Mouse (Mus musculus): ENCODE data around the gene Taf15. TPM values are rescaled to one million over a fixed set of nuclear protein-coding genes. Genes with fewer than 3 reads are reported as not detected.

Taf15 gene
- polyA plus RNA-seq, 1 experiment from 2014 or later, result 4.0 TPM

DNA sequence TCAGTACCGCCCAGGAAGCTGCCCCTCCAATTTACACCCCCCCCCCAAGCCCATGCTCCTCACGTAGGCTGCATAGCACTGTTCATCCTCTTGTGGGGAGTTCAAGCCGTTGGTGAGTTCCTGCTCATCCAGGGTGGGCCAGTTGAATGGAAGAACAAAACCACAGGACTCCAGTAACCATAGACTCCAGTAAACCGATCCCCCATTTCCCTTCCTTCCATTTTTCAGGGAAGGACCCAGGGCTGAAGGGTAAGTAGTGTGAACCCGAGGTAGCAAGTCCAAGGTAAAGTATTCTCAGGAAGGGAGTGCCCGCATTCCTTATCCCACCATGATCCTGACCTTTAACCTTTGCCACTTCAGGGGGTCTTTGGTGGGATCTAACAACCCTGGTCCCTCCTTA, 45.5 kb downstream of the Taf15 start:
- Histone ChIP-seq H3K4me1 (replicated peaks; ENCODE audit: control insufficient read depth, insufficient read depth) (no peaks in the 10 kb centered on the region), H3K4me3 (ENCODE audit: low read depth, low read length) (no peak overlapping the region), H3K4me2 (replicated peaks; ENCODE audit: low read depth) (no peak overlapping the region), H3K9me3 (ENCODE audit: control insufficient read depth, low read length) (no peaks in the 10 kb centered on the region), H3K27ac (replicated peaks) (no peak overlapping the region), H3K36me3 (ENCODE audit: control insufficient read depth, insufficient read depth, low read length) (no peaks in the 10 kb centered on the region), H3K9ac (ENCODE audit: low read length) (no peak overlapping the region), H3K27me3 (ENCODE audit: control insufficient read depth, insufficient read depth, low read length) (no peaks in the 10 kb centered on the region)
- no peak for DNase-seq (ENCODE audit: low spot score)
- WGBS, result 68% methylated on average over 6 of the region's 6 CpGs
- ATAC-seq (ENCODE audit: low FRiP score, low TSS enrichment), result no peak
- no peak for TF ChIP-seq EP300 (optimal IDR thresholded peaks at IDR 0.05)

DNA sequence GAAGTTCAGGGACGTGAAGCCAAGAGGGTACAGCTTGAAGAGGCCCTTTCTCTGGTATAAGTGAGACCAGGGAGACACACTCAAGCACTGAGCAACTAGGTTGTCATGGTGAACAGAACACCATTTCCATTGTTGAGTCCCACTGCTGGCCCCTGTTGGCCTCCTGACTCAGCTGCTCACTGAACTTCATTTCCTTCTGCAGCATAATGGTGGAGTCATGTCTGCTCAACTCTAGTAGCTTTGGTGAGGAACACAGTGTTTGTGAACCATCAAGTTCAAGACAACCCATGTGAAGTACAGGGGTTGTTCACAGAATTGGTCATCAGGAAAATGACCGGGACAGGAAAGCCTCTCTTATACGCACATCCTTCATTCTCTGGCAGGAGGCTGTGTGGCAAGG, 49.2 kb downstream of the Taf15 start, which contains the start of gene Heatr9:
TSS of gene Heatr9 (minus strand) at position 101 of the 400 bp plus-strand sequence.
- Histone ChIP-seq H3K27ac (replicated peaks) (no peak within 1 kb of the TSS), H3K36me3 (ENCODE audit: control insufficient read depth, insufficient read depth, low read length) (no peaks in the 10 kb centered on the region), H3K4me3 (ENCODE audit: low read depth, low read length) (no peak within 1 kb of the TSS), H3K27me3 (ENCODE audit: control insufficient read depth, insufficient read depth, low read length) (no peaks in the 10 kb centered on the region), H3K4me1 (replicated peaks; ENCODE audit: control insufficient read depth, insufficient read depth) (no peaks in the 10 kb centered on the region), H3K9me3 (ENCODE audit: control insufficient read depth, low read length) (no peaks in the 10 kb centered on the region), H3K9ac (ENCODE audit: low read length) (no peak within 1 kb of the TSS), H3K4me2 (replicated peaks; ENCODE audit: low read depth) (no peak within 1 kb of the TSS)
- DNase-seq (ENCODE audit: low spot score) (no peak), ATAC-seq (ENCODE audit: low FRiP score, low TSS enrichment) (no peak)
- 87% methylated on average over 3 of the region's 3 CpGs for WGBS
- TF ChIP-seq CTCF (IDR thresholded peaks at IDR 0.05; ENCODE audit: low read depth) (no peak), EP300 (optimal IDR thresholded peaks at IDR 0.05) (no peak)

DNA sequence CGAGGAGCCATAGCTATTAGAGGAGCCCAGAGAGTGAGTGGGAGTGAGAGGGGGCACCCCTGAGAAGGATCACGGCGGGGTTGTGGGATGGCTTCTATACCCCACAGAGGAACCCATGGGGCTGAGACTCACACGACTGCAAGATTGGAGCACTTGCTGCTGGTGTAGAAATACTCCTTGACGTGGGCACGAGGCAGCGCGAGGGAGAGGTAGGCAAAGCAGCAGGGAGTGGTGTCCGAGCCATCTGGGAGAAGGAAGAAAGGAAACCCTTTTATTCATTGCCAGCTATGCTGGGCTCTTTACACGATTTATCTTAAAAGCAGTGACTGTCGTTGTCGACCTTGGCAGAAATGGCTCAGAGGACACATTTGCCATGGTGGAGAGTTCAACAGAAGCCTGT, 56.1 kb downstream of the Taf15 start:
- no peaks in the 10 kb centered on the region for H3K4me1 ChIP-seq (replicated peaks; ENCODE audit: control insufficient read depth, insufficient read depth)
- H3K4me2 ChIP-seq (replicated peaks; ENCODE audit: low read depth), result no peak overlapping the region
- H3K36me3 ChIP-seq (ENCODE audit: control insufficient read depth, insufficient read depth, low read length), result no peaks in the 10 kb centered on the region
- no peak overlapping the region for H3K9ac ChIP-seq (ENCODE audit: low read length)
- H3K4me3 ChIP-seq (ENCODE audit: low read depth, low read length), result no peak overlapping the region
- 71% methylated on average over 12 of the region's 12 CpGs for WGBS
- H3K27me3 ChIP-seq (ENCODE audit: control insufficient read depth, insufficient read depth, low read length), result no peaks in the 10 kb centered on the region
- ATAC-seq (ENCODE audit: low FRiP score, low TSS enrichment), result no peak
- H3K9me3 ChIP-seq (ENCODE audit: control insufficient read depth, low read length), result no peaks in the 10 kb centered on the region
- no peak overlapping the region for H3K27ac ChIP-seq (replicated peaks)
- TF ChIP-seq CTCF (IDR thresholded peaks at IDR 0.05; ENCODE audit: low read depth), result no peak
- TF ChIP-seq EP300 (optimal IDR thresholded peaks at IDR 0.05), result no peak
- DNase-seq (ENCODE audit: low spot score), result no peak

DNA sequence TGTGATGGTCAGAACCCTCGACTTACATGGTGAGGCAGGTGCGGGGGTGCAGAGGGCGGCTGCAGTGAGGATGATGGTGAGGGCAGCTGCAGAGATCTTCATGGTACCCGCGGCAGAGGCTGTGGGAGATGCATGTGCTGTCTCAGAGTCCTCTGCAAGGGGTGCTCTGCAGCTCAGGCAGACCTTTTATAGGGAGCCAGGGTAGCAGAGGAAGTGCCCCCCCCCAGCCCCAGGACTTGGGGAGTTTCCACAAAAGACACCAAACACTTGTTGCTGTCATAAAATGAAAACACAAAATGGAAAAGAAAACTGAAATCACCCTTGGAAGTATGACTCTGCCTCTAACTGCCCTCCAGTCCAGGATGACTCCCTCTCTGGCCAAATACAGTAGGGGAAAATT, 57.5 kb downstream of the Taf15 start, which contains the start of gene Ccl5:
TSS of gene Ccl5 (minus strand) at position 159 of the 400 bp plus-strand sequence.
- no peak within 1 kb of the TSS for H3K9ac ChIP-seq (ENCODE audit: low read length)
- ATAC-seq (ENCODE audit: low FRiP score, low TSS enrichment) (no peak), DNase-seq (ENCODE audit: low spot score) (no peak)
- H3K27ac ChIP-seq (replicated peaks), result no peak within 1 kb of the TSS
- H3K27me3 ChIP-seq (ENCODE audit: control insufficient read depth, insufficient read depth, low read length), result no peaks in the 10 kb centered on the region
- no peaks in the 10 kb centered on the region for H3K9me3 ChIP-seq (ENCODE audit: control insufficient read depth, low read length)
- 88% methylated on average over 5 of the region's 5 CpGs for WGBS
- H3K36me3 ChIP-seq (ENCODE audit: control insufficient read depth, insufficient read depth, low read length), result no peaks in the 10 kb centered on the region
- no peak within 1 kb of the TSS for H3K4me3 ChIP-seq (ENCODE audit: low read depth, low read length)
- no peak within 1 kb of the TSS for H3K4me2 ChIP-seq (replicated peaks; ENCODE audit: low read depth)
- no peak for TF ChIP-seq CTCF (IDR thresholded peaks at IDR 0.05; ENCODE audit: low read depth)
- TF ChIP-seq EP300 (optimal IDR thresholded peaks at IDR 0.05), result no peak
- 0 out of 2 replicates have a peak, but pooled peaks cover 2% of the 10 kb centered on the region for H3K4me1 ChIP-seq (replicated peaks; ENCODE audit: control insufficient read depth, insufficient read depth)

DNA sequence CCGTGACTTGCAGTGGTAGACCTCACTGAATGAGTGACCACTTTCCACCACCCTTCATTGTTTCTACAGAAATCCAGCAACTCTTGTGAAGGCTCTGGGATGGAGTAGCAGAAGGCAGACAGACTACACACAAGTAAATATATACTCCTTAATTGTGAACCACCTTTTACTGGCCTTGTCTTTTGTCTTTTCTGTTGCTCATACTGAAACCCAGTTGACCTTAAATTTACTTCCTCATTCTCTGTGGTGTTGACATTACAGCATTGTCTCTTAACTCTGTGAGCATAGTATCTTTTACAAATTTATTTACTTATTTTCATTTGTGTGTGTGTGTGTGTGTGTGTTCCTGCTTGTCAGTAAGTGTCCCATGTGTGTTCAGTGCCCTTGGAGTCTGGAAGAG, 60.3 kb downstream of the Taf15 start:
- DNase-seq (ENCODE audit: low spot score), result no peak
- H3K27ac ChIP-seq (replicated peaks), result no peak overlapping the region
- no peak overlapping the region for H3K4me2 ChIP-seq (replicated peaks; ENCODE audit: low read depth)
- ATAC-seq (ENCODE audit: low FRiP score, low TSS enrichment), result no peak
- no peaks in the 10 kb centered on the region for H3K9me3 ChIP-seq (ENCODE audit: control insufficient read depth, low read length)
- no peak overlapping the region for H3K4me3 ChIP-seq (ENCODE audit: low read depth, low read length)
- 90% methylated on average over 1 of the region's 1 CpGs for WGBS
- H3K27me3 ChIP-seq (ENCODE audit: control insufficient read depth, insufficient read depth, low read length), result no peaks in the 10 kb centered on the region
- H3K9ac ChIP-seq (ENCODE audit: low read length), result no peak overlapping the region
- H3K4me1 ChIP-seq (replicated peaks; ENCODE audit: control insufficient read depth, insufficient read depth), result 0 out of 2 replicates have a peak, but pooled peaks cover 2% of the 10 kb centered on the region
- no peak for TF ChIP-seq EP300 (optimal IDR thresholded peaks at IDR 0.05)
- no peak for TF ChIP-seq CTCF (IDR thresholded peaks at IDR 0.05; ENCODE audit: low read depth)
- no peaks in the 10 kb centered on the region for H3K36me3 ChIP-seq (ENCODE audit: control insufficient read depth, insufficient read depth, low read length)

DNA sequence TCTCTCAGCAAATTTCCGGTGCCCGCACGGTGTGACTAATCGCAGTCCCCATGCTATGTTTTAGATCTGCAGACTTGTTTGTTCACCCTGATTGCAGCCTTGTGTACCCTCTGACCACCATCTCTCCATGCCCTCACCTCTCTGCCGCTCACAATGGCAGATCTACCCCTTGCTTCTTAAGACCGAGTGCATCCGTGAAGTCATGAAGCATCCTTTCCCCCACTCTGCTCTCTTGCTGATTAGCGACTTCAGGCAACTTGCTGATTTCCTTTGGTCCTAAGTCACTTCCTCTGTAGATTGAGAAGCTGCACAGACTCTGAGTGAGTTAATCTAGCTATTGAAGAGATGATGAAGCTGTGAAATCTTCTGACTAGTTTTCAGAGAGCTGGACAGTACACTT, 61.3 kb downstream of the Taf15 start:
- Histone ChIP-seq H3K4me1 (replicated peaks; ENCODE audit: control insufficient read depth, insufficient read depth) (0 out of 2 replicates have a peak, but pooled peaks cover 2% of the 10 kb centered on the region), H3K4me3 (ENCODE audit: low read depth, low read length) (no peak overlapping the region), H3K27ac (replicated peaks) (no peak overlapping the region), H3K36me3 (ENCODE audit: control insufficient read depth, insufficient read depth, low read length) (no peaks in the 10 kb centered on the region), H3K27me3 (ENCODE audit: control insufficient read depth, insufficient read depth, low read length) (no peaks in the 10 kb centered on the region), H3K4me2 (replicated peaks; ENCODE audit: low read depth) (peak overlapping the region; percentile 45), H3K9me3 (ENCODE audit: control insufficient read depth, low read length) (no peaks in the 10 kb centered on the region), H3K9ac (ENCODE audit: low read length) (no peak overlapping the region)
- 67% methylated on average over 8 of the region's 8 CpGs for WGBS
- no peak for TF ChIP-seq EP300 (optimal IDR thresholded peaks at IDR 0.05)
- TF ChIP-seq CTCF (IDR thresholded peaks at IDR 0.05; ENCODE audit: low read depth), result no peak
- ATAC-seq (ENCODE audit: low FRiP score, low TSS enrichment) (no peak), DNase-seq (ENCODE audit: low spot score) (no peak)
